8 mouse cellular contexts compared by ENCODE assay signal in the genomic region with DNA sequence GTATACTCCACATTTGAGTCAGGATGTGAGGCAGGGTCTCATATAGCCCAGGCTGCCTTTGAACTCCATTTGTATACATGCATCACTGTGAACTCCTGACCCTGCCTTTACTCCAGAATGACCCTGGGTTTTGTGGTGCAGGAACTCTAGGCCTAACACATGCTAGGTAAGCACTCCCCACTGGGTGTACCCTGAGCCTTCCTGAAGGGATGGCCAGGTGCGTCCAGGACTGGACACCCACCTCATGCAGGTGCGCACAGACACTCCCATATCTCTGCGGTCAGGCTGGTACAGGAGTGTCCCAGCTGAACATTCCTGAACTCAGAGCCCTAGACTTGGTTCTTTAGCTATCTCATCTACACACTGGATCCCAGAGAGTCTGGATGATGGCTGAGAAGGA. TPM values are rescaled to one million over a fixed set of nuclear protein-coding genes. Genes with fewer than 3 reads are reported as not detected.
DNase-seq lines count a peak whose midpoint lies in the region; ATAC-seq and TF ChIP-seq lines count a peak whose summit lies in the region.

No protein-coding gene starts in this region.

- peak; percentile 59 for DNase-seq in cerebellum, adult 11-12 months
- DNase-seq in cerebellum, postnatal 4 days (ENCODE audit: low spot score in 2 of 2), result no peak
- DNase-seq in neural tube, embryonic 11.5 days (ENCODE audit: low spot score), result no peak
- DNase-seq in neural tube, embryonic 10.5 days (ENCODE audit: extremely low spot score, low spot score), result no peak
- no peak for DNase-seq in stomach, postnatal 0 days (ENCODE audit: low spot score)
- no peak for DNase-seq in right cerebral cortex, adult 2 months (ENCODE audit: low spot score in 2 of 2)
- DNase-seq in gastrocnemius, postnatal 4 days (ENCODE audit: low spot score in 2 of 2), result no peak

- H3K4me1 ChIP-seq in neural tube, embryonic 11.5 days (ENCODE audit: control insufficient read depth, insufficient read depth, low read length), result peaks cover 7% of the 10 kb centered on the region
- peaks cover 17% of the 10 kb centered on the region for H3K4me1 ChIP-seq in limb, embryonic 13.5 days
- peaks cover 5% of the 10 kb centered on the region; the same call in 1 of the 2 replicates for H3K4me1 ChIP-seq in stomach, postnatal 0 days (replicated peaks; ENCODE audit: control insufficient read depth, insufficient read depth)

- peaks cover 8% of the 10 kb centered on the region for H3K36me3 ChIP-seq in neural tube, embryonic 11.5 days (ENCODE audit: control insufficient read depth, insufficient read depth, low read length)
- H3K36me3 ChIP-seq in limb, embryonic 13.5 days, result peaks cover 30% of the 10 kb centered on the region
- 0 out of 2 replicates have a peak, but pooled peaks cover 3% of the 10 kb centered on the region for H3K36me3 ChIP-seq in stomach, postnatal 0 days (ENCODE audit: control insufficient read depth, insufficient read depth, low read length)

- peak overlapping the region; percentile 78 for H3K27ac ChIP-seq in neural tube, embryonic 11.5 days (ENCODE audit: low read depth, low read length)
- peak overlapping the region; percentile 91 for H3K27ac ChIP-seq in limb, embryonic 13.5 days
- H3K27ac ChIP-seq in stomach, postnatal 0 days (replicated peaks), result peak overlapping the region; percentile 96

- H3K4me3 ChIP-seq in neural tube, embryonic 11.5 days (ENCODE audit: low read depth, low read length), result peak overlapping the region; percentile 50
- peak overlapping the region; percentile 69 for H3K4me3 ChIP-seq in limb, embryonic 13.5 days
- H3K4me3 ChIP-seq in stomach, postnatal 0 days (ENCODE audit: low read depth, low read length), result peak overlapping the region; percentile 66; the same call in 1 of the 2 replicates

- H3K9me3 ChIP-seq in neural tube, embryonic 11.5 days (ENCODE audit: control insufficient read depth, low read length), result no peaks in the 10 kb centered on the region
- no peaks in the 10 kb centered on the region for H3K9me3 ChIP-seq in limb, embryonic 13.5 days
- H3K9me3 ChIP-seq in stomach, postnatal 0 days (ENCODE audit: control insufficient read depth, low read length), result no peaks in the 10 kb centered on the region

- no peak for TF ChIP-seq CTCF in stomach, postnatal 0 days (IDR thresholded peaks at IDR 0.05; ENCODE audit: low read depth)

- H3K9ac ChIP-seq in neural tube, embryonic 11.5 days (ENCODE audit: low read length), result peak overlapping the region; percentile 66
- peak overlapping the region; percentile 77 for H3K9ac ChIP-seq in limb, embryonic 13.5 days
- H3K9ac ChIP-seq in stomach, postnatal 0 days (ENCODE audit: low read length), result peak overlapping the region; percentile 75

- no peak for ATAC-seq in neural tube, embryonic 11.5 days (ENCODE audit: insufficient read depth, low FRiP score, low TSS enrichment)
- ATAC-seq in limb, embryonic 13.5 days (ENCODE audit: low FRiP score, low read depth), result no peak
- ATAC-seq in stomach, postnatal 0 days (ENCODE audit: low FRiP score, low TSS enrichment), result no peak

- peak overlapping the region; percentile 76 for H3K4me2 ChIP-seq in neural tube, embryonic 11.5 days (ENCODE audit: low read depth)
- H3K4me2 ChIP-seq in limb, embryonic 13.5 days (replicated peaks), result peak overlapping the region; percentile 81
- peak overlapping the region; percentile 59 for H3K4me2 ChIP-seq in stomach, postnatal 0 days (replicated peaks; ENCODE audit: low read depth)

- WGBS in neural tube, embryonic 11.5 days, result 89% methylated on average over 3 of the region's 3 CpGs
- 85% methylated on average over 3 of the region's 3 CpGs for WGBS in limb, embryonic 13.5 days
- 63% methylated on average over 3 of the region's 3 CpGs for WGBS in stomach, postnatal 0 days

- no peak for TF ChIP-seq EP300 in stomach, postnatal 0 days (optimal IDR thresholded peaks at IDR 0.05)

- no peaks in the 10 kb centered on the region for H3K27me3 ChIP-seq in neural tube, embryonic 11.5 days (ENCODE audit: control insufficient read depth, insufficient read depth, low read length)
- H3K27me3 ChIP-seq in limb, embryonic 13.5 days, result no peaks in the 10 kb centered on the region
- no peaks in the 10 kb centered on the region for H3K27me3 ChIP-seq in stomach, postnatal 0 days (ENCODE audit: control insufficient read depth, insufficient read depth, low read length)

RNA-seq across cellular contexts. Expression of a gene that starts 1.1 kb away (rescaled TPM):
- 298 and 301 TPM in 2 replicates for polyA plus RNA-seq in neural tube, embryonic 11.5 days (2014; fragmentation: Nextera tagmentation; extraction: Ambion mirVana)
- 240 and 246 TPM in 2 replicates for polyA plus RNA-seq in limb, embryonic 13.5 days (2015; fragmentation: Nextera tagmentation; extraction: Ambion mirVana)
- polyA plus RNA-seq in stomach, postnatal 0 days (2015; fragmentation: Nextera tagmentation; extraction: Ambion mirVana), result 141 and 147 TPM in 2 replicates
- total RNA-seq in gastrocnemius, postnatal 4 days (2021), result 10 to 100 TPM; 70.1 to 84.7 TPM

RNA-seq across cellular contexts. Expression of a gene that starts 13.9 kb away (rescaled TPM):
- 246 and 268 TPM in 2 replicates for polyA plus RNA-seq in neural tube, embryonic 11.5 days (2014; fragmentation: Nextera tagmentation; extraction: Ambion mirVana)
- 68.2 and 71.1 TPM in 2 replicates for polyA plus RNA-seq in limb, embryonic 13.5 days (2015; fragmentation: Nextera tagmentation; extraction: Ambion mirVana)
- polyA plus RNA-seq in stomach, postnatal 0 days (2015; fragmentation: Nextera tagmentation; extraction: Ambion mirVana), result 23.3 and 25.2 TPM in 2 replicates
- 10 to 100 TPM; 41.4 to 47.0 TPM for total RNA-seq in gastrocnemius, postnatal 4 days (2021)

RNA-seq across cellular contexts. Expression of a gene that starts 24.6 kb away (rescaled TPM):
- polyA plus RNA-seq in neural tube, embryonic 11.5 days (2014; fragmentation: Nextera tagmentation; extraction: Ambion mirVana), result 167 and 171 TPM in 2 replicates
- polyA plus RNA-seq in limb, embryonic 13.5 days (2015; fragmentation: Nextera tagmentation; extraction: Ambion mirVana), result 57.3 and 61.1 TPM in 2 replicates
- 78.3 and 108 TPM in 2 replicates for polyA plus RNA-seq in stomach, postnatal 0 days (2015; fragmentation: Nextera tagmentation; extraction: Ambion mirVana)
- total RNA-seq in gastrocnemius, postnatal 4 days (2021), result 100 to 1,000 TPM; 201 to 228 TPM

RNA-seq across cellular contexts. Expression of a gene that starts 29.1 kb away (rescaled TPM):
- not detected in 2 replicates for polyA plus RNA-seq in neural tube, embryonic 11.5 days (2014; fragmentation: Nextera tagmentation; extraction: Ambion mirVana)
- not detected in 2 replicates for polyA plus RNA-seq in limb, embryonic 13.5 days (2015; fragmentation: Nextera tagmentation; extraction: Ambion mirVana)
- polyA plus RNA-seq in stomach, postnatal 0 days (2015; fragmentation: Nextera tagmentation; extraction: Ambion mirVana), result 0.05 TPM in 1 of 2 replicates, not detected in the other
- not detected for total RNA-seq in gastrocnemius, postnatal 4 days (2021)

RNA-seq across cellular contexts. Expression of a gene that starts 41.9 kb away (rescaled TPM):
- polyA plus RNA-seq in neural tube, embryonic 11.5 days (2014; fragmentation: Nextera tagmentation; extraction: Ambion mirVana), result 0.28 TPM in 1 of 2 replicates, not detected in the other
- 0.18 TPM in 1 of 2 replicates, not detected in the other for polyA plus RNA-seq in limb, embryonic 13.5 days (2015; fragmentation: Nextera tagmentation; extraction: Ambion mirVana)
- 0.30 and 0.33 TPM in 2 replicates for polyA plus RNA-seq in stomach, postnatal 0 days (2015; fragmentation: Nextera tagmentation; extraction: Ambion mirVana)
- total RNA-seq in gastrocnemius, postnatal 4 days (2021), result under 1 TPM; 0.32 to 0.39 TPM
